Mouse (Mus musculus): ENCODE results near the gene Derl3. TPM values are rescaled to one million over a fixed set of nuclear protein-coding genes. Genes with fewer than 3 reads are reported as not detected.
"Not testable (repeated sequence)": the region's sequence is repeated elsewhere in the genome, so short reads cannot be mapped to it uniquely, and the experiment has no call there.

Derl3 gene
- polyA plus RNA-seq (2015; fragmentation: Nextera tagmentation; extraction: Ambion mirVana), result 6.8 and 9.7 TPM in 2 replicates

DNA sequence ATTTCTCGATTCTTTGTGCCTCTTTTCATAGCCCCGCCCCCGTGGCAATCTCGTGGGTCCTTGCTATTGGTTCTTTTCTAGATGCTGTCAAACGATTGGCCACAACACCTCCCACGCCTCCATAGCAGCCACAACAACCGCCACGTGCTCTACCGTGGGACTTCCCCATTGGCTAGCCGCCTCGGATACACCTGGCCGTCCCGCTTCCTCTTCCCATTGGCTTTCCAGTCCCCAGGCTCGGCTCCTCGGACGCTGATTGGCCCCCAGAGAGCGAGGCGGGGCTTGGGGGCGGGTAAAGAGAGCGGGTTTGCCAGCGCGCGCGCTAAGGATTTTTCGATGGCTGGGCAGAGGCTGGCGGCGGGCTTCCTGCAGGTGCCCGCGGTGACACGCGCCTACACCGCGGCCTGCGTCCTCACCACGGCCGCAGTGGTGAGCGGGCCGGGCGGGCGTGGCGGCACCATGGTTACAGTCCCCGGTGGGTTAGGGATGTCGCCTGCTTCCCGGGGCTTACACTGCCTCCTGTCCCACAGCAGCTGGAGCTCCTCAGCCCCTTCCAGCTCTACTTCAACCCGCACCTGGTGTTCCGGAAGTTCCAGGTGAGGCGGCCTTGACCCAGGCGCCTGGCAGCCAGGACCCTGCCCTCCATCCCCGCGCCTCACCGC lies at the start of gene Derl3:
TSS of gene Derl3 (plus strand) at position 325 of the 662 bp plus-strand sequence.
- peak; percentile 100 for ATAC-seq
- peaks cover 11% of the 10 kb centered on the region for H3K4me1 ChIP-seq (ENCODE audit: control insufficient read depth, insufficient read depth, low read length)
- H3K4me3 ChIP-seq (ENCODE audit: low read length), result peak within 1 kb of the TSS; percentile 52
- H3K36me3 ChIP-seq (ENCODE audit: control insufficient read depth, insufficient read depth, low read length), result peaks cover 10% of the 10 kb centered on the region; the same call in 1 of the 2 replicates
- H3K9ac ChIP-seq (ENCODE audit: low read depth, low read length), result peak within 1 kb of the TSS; percentile 63
- H3K27ac ChIP-seq (ENCODE audit: low read length), result no peak within 1 kb of the TSS
- WGBS, result 1% methylated on average over 51 of the region's 51 CpGs
- peak within 1 kb of the TSS; percentile 95 for H3K4me2 ChIP-seq (ENCODE audit: low read depth, low read length)
- H3K27me3 ChIP-seq (replicated peaks; ENCODE audit: control insufficient read depth, insufficient read depth, low read length), result no peaks in the 10 kb centered on the region
- H3K9me3 ChIP-seq (ENCODE audit: control insufficient read depth, low read length), result no peaks in the 10 kb centered on the region

DNA sequence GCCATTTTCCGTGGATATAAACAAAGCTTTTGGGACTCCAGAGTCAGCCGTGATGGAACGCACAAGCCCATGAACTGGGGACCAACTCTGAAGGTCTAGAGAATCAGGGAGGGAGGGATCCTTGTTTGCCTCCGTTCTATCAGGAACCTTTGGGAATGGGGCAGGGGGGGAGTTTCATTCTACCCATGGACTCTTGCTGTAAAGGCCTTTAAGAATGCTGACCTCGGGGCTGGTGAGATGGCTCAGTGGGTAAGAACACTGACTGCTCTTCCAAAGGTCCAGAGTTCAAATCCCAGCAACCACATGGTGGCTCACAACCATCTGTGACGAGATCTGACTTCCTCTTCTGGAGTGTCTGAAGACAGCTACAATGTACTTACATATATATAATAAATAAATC lies 49.3 kb upstream of the Derl3 start:
- not testable (repeated sequence) for ATAC-seq; H3K9me3 ChIP-seq (ENCODE audit: control insufficient read depth, low read length); H3K4me3 ChIP-seq (ENCODE audit: low read length); H3K27me3 ChIP-seq (replicated peaks; ENCODE audit: control insufficient read depth, insufficient read depth, low read length); H3K4me2 ChIP-seq (ENCODE audit: low read depth, low read length); H3K9ac ChIP-seq (ENCODE audit: low read depth, low read length); H3K27ac ChIP-seq (ENCODE audit: low read length); H3K36me3 ChIP-seq (ENCODE audit: control insufficient read depth, insufficient read depth, low read length); H3K4me1 ChIP-seq (ENCODE audit: control insufficient read depth, insufficient read depth, low read length)
- WGBS, result 79% methylated on average over 6 of the region's 6 CpGs

DNA sequence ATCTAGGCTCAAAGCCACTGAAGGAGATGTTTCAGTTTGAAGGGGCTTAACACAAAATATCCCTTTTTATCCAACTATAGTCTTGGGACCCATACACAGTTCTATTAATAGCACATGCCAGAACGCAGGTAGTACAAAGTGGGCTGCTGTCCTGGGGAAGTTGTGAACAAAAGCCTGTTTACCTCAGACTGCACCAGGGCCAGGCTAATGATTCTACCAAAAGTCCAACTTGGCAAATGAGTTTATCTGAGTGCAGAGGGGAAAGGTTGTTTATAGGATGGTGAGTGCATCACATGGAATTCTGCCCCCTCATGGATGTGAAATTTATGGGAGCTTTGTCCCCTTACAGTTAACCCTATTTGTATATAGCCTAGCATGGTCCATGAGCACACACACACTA lies 48.4 kb upstream of the Derl3 start:
- no peaks in the 10 kb centered on the region for H3K36me3 ChIP-seq (ENCODE audit: control insufficient read depth, insufficient read depth, low read length)
- no peak overlapping the region for H3K9ac ChIP-seq (ENCODE audit: low read depth, low read length)
- no peaks in the 10 kb centered on the region for H3K9me3 ChIP-seq (ENCODE audit: control insufficient read depth, low read length)
- 51% methylated on average over 1 of the region's 1 CpGs for WGBS
- no peaks in the 10 kb centered on the region for H3K4me1 ChIP-seq (ENCODE audit: control insufficient read depth, insufficient read depth, low read length)
- ATAC-seq, result no peak
- H3K27ac ChIP-seq (ENCODE audit: low read length), result no peak overlapping the region
- no peak overlapping the region for H3K4me2 ChIP-seq (ENCODE audit: low read depth, low read length)
- no peaks in the 10 kb centered on the region for H3K27me3 ChIP-seq (replicated peaks; ENCODE audit: control insufficient read depth, insufficient read depth, low read length)
- H3K4me3 ChIP-seq (ENCODE audit: low read length), result no peak overlapping the region

DNA sequence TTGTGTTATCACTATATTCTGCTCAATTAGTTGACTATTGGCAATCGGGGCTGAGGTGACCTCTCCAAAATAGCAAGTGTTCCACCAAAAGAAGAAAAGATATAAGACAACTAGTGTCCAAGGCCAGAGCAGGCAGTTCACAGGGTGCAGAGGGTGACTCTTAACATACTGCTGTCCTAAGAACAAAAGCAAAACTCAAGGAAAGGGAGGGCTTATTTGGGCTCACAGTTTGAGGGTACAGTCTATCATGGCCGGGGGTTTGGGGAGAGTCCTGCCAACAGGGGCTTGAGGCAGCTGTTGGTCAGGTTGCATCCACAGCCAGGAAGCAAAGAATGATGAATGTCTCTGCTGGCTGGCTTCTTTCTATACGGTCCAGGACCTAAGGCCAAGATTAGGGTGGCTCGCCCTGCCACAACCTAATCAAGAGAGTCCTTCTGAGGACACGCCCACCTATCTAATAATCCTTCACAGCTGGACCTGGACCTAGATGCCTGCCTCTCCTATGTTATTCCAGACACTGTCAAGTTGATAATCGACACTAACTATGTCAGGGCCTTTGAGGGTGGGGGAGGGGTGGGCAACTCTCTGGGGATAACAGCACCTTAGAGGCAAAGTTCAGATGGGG lies 47.8 kb upstream of the Derl3 start:
- H3K4me3 ChIP-seq (ENCODE audit: low read length), result no peak overlapping the region
- H3K27me3 ChIP-seq (replicated peaks; ENCODE audit: control insufficient read depth, insufficient read depth, low read length), result no peaks in the 10 kb centered on the region
- H3K4me1 ChIP-seq (ENCODE audit: control insufficient read depth, insufficient read depth, low read length), result no peaks in the 10 kb centered on the region
- no peak overlapping the region for H3K4me2 ChIP-seq (ENCODE audit: low read depth, low read length)
- no peak overlapping the region for H3K27ac ChIP-seq (ENCODE audit: low read length)
- H3K9ac ChIP-seq (ENCODE audit: low read depth, low read length), result no peak overlapping the region
- WGBS, result 68% methylated on average over 6 of the region's 6 CpGs
- H3K9me3 ChIP-seq (ENCODE audit: control insufficient read depth, low read length), result no peaks in the 10 kb centered on the region
- peak; percentile 51; the same call in 1 of the 2 replicates for ATAC-seq
- H3K36me3 ChIP-seq (ENCODE audit: control insufficient read depth, insufficient read depth, low read length), result no peaks in the 10 kb centered on the region

DNA sequence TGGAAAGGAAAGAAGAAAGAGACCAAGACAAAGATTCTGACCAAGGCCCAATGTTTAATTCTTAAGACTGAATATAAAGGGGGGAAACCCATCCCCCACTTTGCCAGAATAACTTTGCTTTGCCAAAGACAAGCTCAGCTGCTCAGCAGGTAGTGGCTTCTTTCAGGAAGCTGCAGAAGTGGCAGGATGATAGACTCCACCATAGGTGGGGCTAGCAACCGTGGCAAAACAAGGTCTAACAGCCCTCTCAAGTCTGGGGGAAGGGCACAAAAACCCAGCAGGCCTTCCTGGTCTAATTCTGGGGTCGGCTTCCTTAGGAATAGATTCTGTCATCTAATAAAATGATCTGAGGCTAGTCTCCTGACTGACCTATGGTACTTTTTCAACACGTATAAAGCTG lies 44.8 kb upstream of the Derl3 start:
- H3K27ac ChIP-seq (ENCODE audit: low read length), result no peak overlapping the region
- H3K9me3 ChIP-seq (ENCODE audit: control insufficient read depth, low read length), result no peaks in the 10 kb centered on the region
- H3K9ac ChIP-seq (ENCODE audit: low read depth, low read length), result no peak overlapping the region
- H3K36me3 ChIP-seq (ENCODE audit: control insufficient read depth, insufficient read depth, low read length), result no peaks in the 10 kb centered on the region
- no peaks in the 10 kb centered on the region for H3K27me3 ChIP-seq (replicated peaks; ENCODE audit: control insufficient read depth, insufficient read depth, low read length)
- WGBS, result 30% methylated on average over 3 of the region's 3 CpGs
- peaks cover 17% of the 10 kb centered on the region for H3K4me1 ChIP-seq (ENCODE audit: control insufficient read depth, insufficient read depth, low read length)
- no peak overlapping the region for H3K4me2 ChIP-seq (ENCODE audit: low read depth, low read length)
- no peak for ATAC-seq
- H3K4me3 ChIP-seq (ENCODE audit: low read length), result no peak overlapping the region

DNA sequence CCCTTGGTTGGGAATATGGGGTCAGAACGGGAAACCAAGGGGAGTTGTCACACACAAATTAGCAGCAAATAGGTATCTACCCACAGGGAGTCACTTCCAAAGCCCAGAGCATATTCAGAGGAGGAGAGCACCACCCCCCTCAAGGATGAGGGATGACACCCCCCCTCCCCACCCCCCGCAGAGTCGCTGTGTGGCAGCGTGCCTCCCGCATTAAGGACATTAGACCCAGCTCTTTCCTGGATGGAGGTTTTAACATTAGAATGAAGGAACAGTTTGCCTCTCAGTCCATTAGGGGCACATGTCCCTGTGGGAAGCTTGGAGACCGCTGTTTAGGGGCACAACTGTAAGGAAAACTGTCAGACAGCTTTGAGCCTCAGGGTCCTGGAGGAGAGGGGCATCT lies 42.1 kb upstream of the Derl3 start:
- Histone ChIP-seq H3K4me3 (ENCODE audit: low read length) (no peak overlapping the region), H3K27ac (ENCODE audit: low read length) (no peak overlapping the region), H3K9me3 (ENCODE audit: control insufficient read depth, low read length) (no peaks in the 10 kb centered on the region), H3K4me2 (ENCODE audit: low read depth, low read length) (no peak overlapping the region), H3K36me3 (ENCODE audit: control insufficient read depth, insufficient read depth, low read length) (no peaks in the 10 kb centered on the region; the same call in 1 of the 2 replicates), H3K4me1 (ENCODE audit: control insufficient read depth, insufficient read depth, low read length) (peaks cover 17% of the 10 kb centered on the region), H3K27me3 (replicated peaks; ENCODE audit: control insufficient read depth, insufficient read depth, low read length) (no peaks in the 10 kb centered on the region), H3K9ac (ENCODE audit: low read depth, low read length) (0 out of 2 replicates have a peak overlapping the region, but pooled peaks have one; percentile 4)
- 21% methylated on average over 6 of the region's 6 CpGs for WGBS
- ATAC-seq, result no peak

DNA sequence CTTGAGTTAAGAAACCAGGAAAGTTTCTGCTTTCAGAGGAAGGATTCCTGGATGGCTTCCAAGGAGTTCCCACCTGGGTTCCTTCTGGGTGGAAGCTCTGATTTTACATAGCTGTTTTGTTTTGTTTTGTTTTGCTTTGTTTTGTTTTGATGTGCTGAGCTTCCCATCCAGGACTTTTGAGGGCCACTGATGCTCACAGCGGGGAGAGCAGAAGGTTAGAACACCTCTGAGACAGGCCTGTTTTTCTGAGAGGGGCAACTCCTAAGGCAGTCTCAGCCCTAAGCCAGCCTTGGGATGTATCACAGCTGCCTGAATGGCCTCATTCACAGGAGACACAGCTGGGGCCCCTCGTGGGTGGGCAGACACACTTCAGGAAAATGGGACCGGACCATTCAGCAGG lies 41.5 kb upstream of the Derl3 start:
- peaks cover 17% of the 10 kb centered on the region for H3K4me1 ChIP-seq (ENCODE audit: control insufficient read depth, insufficient read depth, low read length)
- no peaks in the 10 kb centered on the region for H3K9me3 ChIP-seq (ENCODE audit: control insufficient read depth, low read length)
- no peak overlapping the region for H3K4me2 ChIP-seq (ENCODE audit: low read depth, low read length)
- no peaks in the 10 kb centered on the region; the same call in 1 of the 2 replicates for H3K36me3 ChIP-seq (ENCODE audit: control insufficient read depth, insufficient read depth, low read length)
- ATAC-seq, result no peak
- WGBS, result 49% methylated on average over 3 of the region's 3 CpGs
- H3K9ac ChIP-seq (ENCODE audit: low read depth, low read length), result peak overlapping the region; percentile 15; the same call in 1 of the 2 replicates
- no peak overlapping the region for H3K27ac ChIP-seq (ENCODE audit: low read length)
- H3K27me3 ChIP-seq (replicated peaks; ENCODE audit: control insufficient read depth, insufficient read depth, low read length), result no peaks in the 10 kb centered on the region
- no peak overlapping the region for H3K4me3 ChIP-seq (ENCODE audit: low read length)

DNA sequence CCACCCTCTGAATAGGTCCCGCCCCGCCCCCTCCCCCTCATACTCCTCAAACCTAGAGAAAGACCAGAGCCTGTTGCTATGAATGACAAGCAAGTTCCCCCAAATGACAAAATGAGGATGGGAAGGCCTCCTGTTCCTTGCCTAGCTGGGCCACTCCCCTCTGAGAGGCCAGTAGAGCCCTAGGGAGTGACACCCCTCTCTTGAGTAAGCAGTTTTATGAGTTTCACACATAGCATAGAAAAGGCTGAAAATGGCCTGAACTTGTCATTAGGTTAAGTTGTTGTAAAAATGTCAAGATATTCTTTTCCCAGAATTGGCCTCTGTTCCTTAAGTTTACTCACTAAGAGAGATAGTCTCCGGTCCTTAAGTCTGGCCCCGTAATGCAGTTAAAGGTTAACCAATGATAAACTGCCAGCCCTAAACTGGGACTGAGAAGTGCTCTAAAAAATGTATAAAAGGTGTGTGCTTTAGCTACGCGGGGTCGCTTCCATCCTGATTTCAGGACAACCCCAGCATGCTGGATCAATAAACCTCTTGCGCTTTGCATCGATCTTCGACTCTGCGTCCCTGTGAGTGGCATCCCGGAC lies 40.6 kb upstream of the Derl3 start:
- WGBS, result 70% methylated on average over 12 of the region's 12 CpGs
- Histone ChIP-seq H3K9me3 (ENCODE audit: control insufficient read depth, low read length) (no peaks in the 10 kb centered on the region), H3K36me3 (ENCODE audit: control insufficient read depth, insufficient read depth, low read length) (no peaks in the 10 kb centered on the region; the same call in 1 of the 2 replicates), H3K27ac (ENCODE audit: low read length) (peak overlapping the region; percentile 26; the same call in 1 of the 2 replicates), H3K9ac (ENCODE audit: low read depth, low read length) (no peak overlapping the region), H3K4me3 (ENCODE audit: low read length) (no peak overlapping the region), H3K27me3 (replicated peaks; ENCODE audit: control insufficient read depth, insufficient read depth, low read length) (no peaks in the 10 kb centered on the region), H3K4me1 (ENCODE audit: control insufficient read depth, insufficient read depth, low read length) (peaks cover 19% of the 10 kb centered on the region), H3K4me2 (ENCODE audit: low read depth, low read length) (no peak overlapping the region)
- peak; percentile 87 for ATAC-seq

DNA sequence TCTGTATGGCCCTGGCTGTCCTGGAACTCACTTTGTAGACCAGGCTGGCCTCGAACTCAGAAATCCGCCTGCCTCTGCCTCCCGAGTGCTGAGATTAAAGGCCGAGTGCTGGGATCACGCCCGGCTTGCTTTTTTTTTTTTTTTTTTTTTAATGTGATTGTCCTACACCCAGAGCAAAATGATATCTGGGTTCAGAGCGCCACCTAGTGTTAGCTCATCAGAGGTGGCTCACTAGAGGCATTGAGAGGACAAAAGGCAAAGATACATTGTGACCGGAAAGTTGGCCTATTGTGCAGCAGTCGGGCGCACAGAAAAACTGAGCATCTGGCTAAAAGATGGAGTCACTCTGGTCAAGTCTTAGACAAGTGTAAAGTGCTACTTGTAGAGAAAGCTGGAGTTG lies 39.8 kb upstream of the Derl3 start:
- peak; percentile 37 for ATAC-seq
- Histone ChIP-seq H3K9ac (ENCODE audit: low read depth, low read length) (no peak overlapping the region), H3K27me3 (replicated peaks; ENCODE audit: control insufficient read depth, insufficient read depth, low read length) (no peaks in the 10 kb centered on the region), H3K4me1 (ENCODE audit: control insufficient read depth, insufficient read depth, low read length) (peaks cover 26% of the 10 kb centered on the region), H3K36me3 (ENCODE audit: control insufficient read depth, insufficient read depth, low read length) (no peaks in the 10 kb centered on the region; the same call in 1 of the 2 replicates), H3K4me2 (ENCODE audit: low read depth, low read length) (no peak overlapping the region), H3K4me3 (ENCODE audit: low read length) (no peak overlapping the region), H3K27ac (ENCODE audit: low read length) (no peak overlapping the region), H3K9me3 (ENCODE audit: control insufficient read depth, low read length) (no peaks in the 10 kb centered on the region)
- 26% methylated on average over 10 of the region's 10 CpGs for WGBS
